Mouse (Mus musculus): ENCODE data around the gene Gm973.
A peak's percentile ranks its signal among the peaks of the same experiment; 100 is the strongest.

Gene Gm973

DNA sequence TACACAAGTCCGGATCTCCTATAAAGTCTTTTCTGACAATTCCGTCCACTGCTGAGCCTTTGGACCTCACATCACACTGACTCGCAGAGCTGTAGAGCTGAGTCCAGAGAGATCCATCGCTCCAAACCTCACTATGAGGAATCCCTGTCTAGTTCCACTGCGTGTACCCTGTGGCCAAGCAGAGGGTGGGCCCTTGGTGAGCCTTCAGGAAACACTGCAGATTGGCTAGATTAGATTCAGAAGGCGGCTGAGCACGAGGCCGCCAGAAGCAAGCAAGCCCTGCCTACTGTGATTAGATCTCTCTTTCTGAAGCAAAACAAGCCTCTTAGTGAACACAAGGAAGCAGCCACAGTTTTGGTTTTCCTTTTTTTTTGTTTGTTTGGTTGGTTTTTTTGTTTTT is 27.8 kb downstream of the Gm973 start:
- DNase-seq (ENCODE audit: low spot score): no peak

DNA sequence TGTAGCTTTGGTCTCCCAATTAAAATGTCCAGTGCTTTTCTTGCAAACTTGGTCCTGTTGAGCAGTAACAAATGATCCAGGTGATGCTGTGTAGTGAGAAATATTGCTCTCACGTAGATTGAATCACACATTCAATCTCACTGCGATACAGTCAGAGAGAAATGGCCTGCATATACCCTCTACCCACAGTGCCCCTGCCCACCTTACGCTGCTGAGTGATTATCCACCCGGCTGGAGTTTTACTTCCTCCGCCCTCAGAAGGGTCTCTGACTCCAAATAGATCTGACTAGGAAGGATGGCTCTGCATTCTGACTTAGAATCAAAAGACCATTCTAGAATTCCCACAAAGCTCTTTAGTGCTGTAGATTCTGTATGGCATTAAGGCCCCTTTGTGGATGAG is 32.4 kb downstream of the Gm973 start:
- DNase-seq (ENCODE audit: low spot score): no peak

DNA sequence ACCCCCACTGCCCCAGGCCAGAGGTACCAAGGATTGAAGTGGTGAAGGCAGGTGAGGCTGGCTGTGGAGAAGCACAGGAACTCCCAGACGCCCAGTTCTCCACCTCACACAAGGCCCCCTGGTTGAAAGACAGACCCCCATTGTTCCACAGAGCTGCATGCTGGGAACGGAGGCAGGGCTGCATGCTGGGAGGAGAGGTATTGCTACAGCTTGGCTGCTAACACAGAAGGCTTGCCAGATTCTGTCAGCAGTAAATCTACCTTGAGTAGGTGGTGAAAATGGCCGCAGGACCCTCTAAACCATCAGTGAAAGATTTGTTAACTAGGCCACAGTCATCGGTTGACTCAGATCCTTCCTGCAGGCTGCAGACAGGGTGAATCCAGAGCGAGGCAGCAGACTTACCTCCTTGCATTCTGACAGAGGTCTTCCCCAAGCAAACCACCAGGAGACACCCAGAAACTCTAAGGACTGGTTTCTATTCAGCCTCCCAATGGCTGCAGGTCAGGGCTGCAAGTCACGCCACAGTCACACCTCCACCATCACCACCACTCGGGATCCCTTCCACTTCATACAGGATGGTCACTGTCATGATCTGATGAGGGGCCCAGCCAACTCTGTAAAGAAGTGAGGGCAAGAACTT is 33.1 kb downstream of the Gm973 start:
- no peak for DNase-seq (ENCODE audit: low spot score)

DNA sequence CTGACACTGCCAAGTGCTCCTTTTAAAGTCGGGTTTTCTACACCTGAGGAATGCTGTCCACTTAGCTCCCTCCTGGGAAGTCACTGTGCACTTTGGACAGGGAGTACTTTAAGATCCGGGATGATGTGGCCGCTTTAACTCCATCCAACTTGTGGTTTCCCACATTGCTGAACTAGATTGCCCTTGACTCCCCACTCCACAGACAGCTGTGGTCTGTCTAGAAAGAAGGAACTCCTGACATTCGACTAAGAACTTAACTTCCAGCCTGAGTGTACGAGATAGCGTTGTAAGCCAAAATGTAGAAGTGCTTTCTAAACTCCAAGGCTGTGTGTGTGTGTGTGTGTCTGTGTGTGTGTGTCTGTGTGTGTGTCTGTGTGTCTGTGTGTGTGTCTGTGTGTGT is 34.2 kb downstream of the Gm973 start:
- no peak for DNase-seq (ENCODE audit: low spot score)

DNA sequence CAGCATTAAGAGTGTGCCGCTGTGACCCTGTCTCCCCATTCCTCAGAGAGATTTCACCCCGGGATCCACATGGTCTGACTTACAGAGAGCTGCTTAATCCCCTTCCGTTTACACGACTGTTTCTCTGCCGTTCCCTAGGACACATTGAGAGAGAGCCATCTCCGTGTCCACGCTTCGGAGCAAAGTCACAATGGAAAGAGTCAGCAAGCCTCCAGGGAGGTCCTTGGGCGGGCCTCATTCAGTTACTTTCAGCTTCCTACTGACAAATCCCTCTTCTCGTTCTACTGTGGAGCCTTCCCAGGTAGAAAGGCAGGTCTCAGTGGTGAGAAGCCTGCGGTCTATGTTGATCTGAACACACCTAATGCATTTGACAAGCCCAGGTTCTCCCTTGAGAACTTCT is 34.9 kb downstream of the Gm973 start:
- no peak for DNase-seq (ENCODE audit: low spot score)

DNA sequence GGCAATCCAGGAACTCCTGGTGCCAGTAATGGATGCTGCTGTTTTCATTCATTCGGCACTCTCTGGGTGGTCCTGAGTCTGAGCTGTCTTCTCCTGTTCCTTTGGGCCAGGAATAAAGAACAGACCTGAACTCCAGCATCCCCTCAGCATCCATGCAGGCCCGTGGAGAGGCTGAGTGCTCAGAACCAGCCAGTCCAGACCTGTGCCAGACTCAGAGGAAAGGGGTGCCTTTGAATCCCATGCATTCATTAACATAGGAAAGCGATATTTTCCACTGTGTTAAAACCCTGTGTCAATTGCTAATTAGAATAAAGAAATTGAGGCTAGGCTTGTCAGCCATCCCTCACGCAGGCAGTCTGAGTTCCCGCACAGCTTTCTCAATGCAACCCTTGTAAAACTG is 37.6 kb downstream of the Gm973 start:
- DNase-seq (ENCODE audit: low spot score): no peak

DNA sequence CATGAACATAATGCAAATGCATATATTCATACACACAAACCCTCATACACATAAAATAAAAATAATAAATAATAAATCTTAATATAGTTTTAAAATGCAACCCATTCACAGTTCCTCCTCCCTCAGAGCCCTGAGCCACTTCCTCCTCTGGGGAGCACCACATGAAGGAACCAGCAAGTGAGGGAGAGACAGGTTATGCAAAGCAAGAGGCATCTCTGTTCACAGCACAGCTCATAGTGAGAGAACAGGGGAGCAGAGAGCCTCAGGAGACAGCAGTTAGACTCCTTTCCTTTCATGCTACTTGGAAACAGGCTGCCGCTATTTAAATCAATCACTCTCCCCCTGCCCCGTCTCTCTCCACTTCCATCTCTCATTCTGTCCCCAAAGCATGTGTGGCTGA is 47.5 kb downstream of the Gm973 start:
- DNase-seq (ENCODE audit: low spot score): no peak

DNA sequence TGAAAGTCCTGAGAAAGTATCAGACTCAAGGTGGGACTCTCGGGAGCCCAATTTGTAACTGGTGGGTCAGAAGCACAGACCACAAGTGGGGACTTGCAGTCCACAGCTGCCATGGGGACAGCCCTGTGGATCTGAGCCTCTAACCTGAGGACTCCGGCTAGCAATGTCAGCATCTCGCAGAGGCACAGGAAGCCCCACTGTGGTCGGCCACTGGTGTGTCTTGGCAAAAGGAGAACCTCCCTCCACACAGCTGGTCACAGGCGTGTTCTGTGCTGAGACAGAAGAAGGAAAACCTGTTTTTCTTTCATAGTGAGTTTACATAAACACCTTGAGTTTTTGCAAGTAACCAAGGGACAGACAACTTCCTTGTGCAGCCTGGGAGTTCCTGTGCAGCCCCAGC is 49.7 kb downstream of the Gm973 start:
- no peak for DNase-seq (ENCODE audit: low spot score)

DNA sequence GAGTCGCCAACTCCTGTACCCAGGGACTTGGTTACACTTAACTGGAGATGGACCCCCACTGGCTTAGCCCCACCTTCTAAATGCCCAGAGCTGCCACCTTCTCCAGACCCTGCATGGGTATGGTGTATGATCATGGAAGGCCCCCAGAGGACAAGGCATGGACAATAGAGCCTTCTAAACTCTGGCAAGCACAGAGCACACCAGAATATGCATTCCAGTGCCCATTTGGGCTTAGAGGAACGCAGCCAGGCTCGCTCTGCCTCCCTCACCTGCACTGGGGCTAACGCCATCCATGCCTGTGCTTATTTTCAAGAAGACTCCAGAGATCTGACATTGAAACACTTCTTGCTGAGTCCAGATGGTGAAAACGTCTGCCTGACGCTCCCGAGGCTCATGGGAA is 50.2 kb downstream of the Gm973 start:
- no peak for DNase-seq (ENCODE audit: low spot score)

DNA sequence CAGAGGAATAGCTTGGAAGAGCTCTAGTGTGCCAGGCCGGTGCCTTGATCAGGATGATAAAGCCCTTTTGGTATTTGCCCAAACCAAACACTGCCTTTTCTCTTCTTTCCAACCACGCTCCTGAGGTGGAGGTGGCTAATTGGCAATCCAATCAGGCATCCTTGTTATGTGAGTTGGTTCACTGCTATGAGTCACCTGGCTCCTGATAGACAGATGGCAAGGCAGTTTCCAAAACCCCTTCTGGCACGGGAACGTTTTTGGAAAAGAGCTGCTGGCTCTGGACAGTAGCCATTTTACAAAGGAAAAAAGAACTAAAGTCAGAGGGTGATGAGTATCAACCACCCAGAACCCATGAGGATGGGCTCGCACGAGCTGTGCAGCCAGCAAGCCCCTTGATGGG is 50.9 kb downstream of the Gm973 start:
- no peak for DNase-seq (ENCODE audit: low spot score)

DNA sequence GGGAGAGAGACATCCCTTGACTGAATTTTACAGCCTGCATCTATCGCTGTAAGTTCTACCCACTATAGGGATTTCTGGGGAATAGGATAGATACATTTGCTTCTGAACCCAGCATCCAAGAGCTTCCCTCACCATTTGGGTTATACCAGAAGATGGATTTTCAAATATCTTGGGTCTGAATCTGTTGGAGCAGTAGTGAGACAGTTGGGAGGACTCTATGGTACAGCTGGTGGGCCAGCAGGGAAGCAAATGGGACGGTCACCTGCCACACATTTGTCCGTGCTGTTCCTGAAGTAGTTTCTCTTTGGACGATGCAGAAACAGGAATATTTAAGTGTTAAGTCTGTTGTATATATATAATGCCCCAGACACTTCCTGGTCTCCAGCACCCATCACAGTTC is 51.5 kb downstream of the Gm973 start:
- DNase-seq (ENCODE audit: low spot score): no peak

DNA sequence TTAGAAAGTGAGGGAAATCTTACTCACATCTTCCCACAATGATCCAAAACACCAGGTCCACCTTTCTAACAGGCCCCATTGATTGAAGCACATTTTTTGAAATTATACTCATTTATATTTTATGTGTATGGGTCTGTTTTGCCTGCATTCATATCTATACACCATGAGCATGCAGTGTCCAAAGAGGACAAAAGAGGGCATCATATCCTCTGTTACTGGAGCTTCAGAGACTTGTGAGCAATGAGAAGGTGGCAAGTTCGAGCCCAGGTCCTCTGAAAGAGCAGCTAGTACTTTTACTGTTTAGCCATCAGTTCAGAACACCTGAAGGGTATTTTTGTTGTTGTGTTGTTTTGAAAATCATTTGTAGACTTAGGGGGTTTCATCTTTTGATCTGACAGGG is 52.2 kb downstream of the Gm973 start:
- no peak for DNase-seq (ENCODE audit: low spot score)

DNA sequence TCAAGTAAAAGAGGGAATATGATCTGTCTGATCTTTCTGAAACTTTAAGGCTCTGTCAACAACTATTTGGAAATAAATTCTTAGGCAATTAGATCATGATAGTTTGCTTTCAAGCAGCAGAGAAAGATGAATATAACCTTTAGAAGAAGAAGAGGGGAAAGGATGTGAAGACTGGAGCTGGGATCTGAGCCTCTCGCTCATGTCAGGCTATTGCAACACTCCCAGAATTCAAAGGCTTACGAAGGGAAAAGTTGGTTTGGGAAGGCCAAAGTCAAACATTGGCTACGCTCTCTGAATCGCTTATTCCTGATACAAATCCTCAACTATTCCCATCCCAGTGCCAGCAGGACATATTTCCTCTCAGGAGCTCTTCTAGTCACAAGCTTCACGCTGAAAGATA is 53.2 kb downstream of the Gm973 start:
- DNase-seq (ENCODE audit: low spot score): no peak

DNA sequence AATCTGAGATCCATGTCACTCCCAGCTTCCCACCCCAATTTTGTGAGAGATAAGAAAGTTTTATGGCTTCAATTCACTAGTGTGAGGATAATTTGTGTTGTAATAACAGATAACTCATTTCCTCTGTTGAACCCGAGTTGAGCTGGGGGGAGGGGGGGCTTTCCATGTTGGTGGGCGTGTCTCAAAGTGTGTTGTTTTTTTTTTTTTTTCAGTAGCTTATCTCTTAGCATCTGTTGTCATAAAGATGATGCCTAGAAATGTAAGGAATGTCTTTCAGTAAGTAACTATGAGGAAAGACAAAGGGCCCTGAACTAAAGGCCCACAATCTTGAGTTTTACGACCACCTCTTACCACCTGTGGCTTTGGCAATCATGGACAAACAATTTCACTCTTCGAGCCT is 54.7 kb downstream of the Gm973 start:
- DNase-seq (ENCODE audit: low spot score): no peak

DNA sequence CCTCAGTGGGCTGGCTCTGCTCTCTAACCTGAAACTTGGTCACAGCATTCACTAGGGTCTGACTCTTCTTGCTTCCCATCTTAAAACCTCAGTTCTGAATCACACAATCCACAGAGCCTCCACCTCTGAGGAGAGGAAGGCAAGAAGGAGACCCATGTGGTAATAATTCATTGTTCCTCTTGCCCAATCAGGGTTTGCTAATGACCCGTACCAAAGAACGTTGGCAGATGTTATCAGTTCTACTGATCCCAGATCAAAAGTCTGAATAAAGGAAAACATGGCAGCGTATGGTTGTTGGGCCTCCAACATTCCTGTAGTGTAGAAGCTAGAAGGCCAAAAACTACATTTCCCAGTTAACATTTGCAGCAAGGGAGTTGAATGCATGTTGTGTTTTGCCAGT is 55.4 kb downstream of the Gm973 start:
- no peak for DNase-seq (ENCODE audit: low spot score)

DNA sequence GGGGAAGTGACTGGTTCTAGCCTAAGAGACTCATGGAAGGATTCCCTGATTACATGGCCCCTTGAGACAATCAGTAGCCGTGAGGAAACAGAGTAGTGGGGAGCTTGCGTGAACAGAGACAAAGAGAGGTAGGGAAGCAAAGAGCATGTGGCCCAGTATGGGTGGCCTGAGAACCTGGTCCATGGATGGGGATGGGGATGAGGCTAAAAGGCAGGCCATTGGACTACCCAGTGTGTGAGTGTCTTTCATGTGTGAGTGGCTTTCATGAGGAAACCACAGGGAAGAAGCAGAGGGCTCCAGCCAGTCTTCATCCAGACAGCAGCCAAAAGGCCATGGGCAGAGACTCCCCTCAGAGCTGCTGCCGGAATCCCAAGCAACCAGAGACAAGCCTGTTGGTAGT is 57.8 kb downstream of the Gm973 start:
- DNase-seq (ENCODE audit: low spot score): no peak

DNA sequence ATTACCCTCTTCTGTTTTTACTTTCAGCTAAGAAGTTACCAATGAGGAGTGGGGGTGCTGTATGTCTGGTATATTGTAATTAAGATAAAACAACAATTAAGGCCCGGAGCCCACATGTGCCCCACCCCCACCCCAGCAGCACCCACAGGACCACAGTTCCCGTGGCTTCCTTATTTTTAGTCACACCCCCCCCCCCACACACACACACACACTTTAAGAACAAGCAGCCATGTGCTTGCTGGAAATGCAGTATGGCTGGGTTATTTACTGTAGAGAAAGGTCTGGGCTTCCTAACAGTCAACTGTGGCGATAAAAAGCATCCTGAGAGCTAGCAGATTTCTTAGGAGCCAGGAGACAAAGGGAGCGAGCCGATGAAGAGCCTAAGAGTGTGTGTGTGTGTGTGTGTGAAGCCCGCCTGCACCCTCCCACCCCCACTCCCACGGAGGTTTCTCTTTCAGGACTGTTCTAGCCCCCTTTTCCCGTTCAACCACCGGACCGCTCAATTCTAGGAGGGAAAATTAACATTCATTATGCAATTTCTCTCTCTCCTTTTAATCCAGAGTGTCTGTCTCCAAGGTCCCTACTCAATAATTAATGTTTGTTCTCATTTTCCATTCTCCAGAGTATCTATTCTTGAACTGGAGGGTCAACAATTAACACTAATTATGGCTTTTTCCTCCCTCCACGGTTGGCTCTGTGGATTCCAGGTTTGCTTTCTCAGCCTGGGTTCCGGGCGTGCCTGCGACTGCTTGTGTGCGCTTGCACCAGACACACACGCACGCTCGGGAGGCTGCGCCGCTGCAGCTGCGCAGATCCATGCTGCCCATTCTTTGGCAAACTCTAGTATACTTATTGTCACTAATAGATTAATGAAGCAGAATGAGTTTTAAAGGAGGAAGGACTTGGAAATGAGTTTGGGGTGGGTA is 58.5 kb downstream of the Gm973 start:
- no peak for DNase-seq (ENCODE audit: low spot score)

DNA sequence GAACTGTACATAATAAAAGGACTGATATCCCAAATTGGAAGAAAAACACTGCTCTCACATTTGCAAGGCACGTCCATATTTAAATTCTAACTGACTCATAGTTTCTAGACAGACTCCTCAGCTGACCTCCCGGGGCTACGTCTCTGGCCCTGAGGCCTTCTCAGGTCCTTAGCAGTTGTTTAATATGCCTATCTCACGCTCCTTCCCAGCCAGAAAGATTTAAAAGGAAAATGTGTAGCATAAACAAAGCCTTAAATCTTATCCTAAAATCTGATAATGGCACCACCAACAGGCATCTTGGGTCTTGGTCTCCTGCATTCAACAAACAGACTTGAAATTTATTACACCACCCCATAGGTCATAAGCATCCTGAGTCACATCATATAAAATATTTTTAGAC is 62.7 kb downstream of the Gm973 start:
- no peak for DNase-seq (ENCODE audit: low spot score)

DNA sequence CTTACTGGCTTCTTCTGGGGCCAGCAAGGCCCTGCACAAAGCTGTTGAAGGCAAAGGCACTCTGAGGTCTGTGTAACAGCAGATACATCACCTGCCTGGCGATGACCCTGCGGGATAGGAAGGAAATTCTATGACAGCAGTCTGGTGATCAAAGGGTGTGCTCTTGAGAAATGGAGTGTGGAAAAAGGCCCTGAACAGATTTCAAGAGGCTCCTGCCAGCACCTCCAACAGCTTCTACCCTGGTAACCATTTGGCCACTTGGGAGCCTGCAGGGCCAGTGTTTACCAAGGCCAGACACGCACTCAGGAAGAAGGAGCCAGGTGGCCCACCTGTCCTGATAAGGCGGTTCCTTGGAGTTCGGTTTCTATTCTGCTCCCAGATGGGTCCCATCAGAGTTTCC is 63.3 kb downstream of the Gm973 start:
- DNase-seq (ENCODE audit: low spot score): no peak

DNA sequence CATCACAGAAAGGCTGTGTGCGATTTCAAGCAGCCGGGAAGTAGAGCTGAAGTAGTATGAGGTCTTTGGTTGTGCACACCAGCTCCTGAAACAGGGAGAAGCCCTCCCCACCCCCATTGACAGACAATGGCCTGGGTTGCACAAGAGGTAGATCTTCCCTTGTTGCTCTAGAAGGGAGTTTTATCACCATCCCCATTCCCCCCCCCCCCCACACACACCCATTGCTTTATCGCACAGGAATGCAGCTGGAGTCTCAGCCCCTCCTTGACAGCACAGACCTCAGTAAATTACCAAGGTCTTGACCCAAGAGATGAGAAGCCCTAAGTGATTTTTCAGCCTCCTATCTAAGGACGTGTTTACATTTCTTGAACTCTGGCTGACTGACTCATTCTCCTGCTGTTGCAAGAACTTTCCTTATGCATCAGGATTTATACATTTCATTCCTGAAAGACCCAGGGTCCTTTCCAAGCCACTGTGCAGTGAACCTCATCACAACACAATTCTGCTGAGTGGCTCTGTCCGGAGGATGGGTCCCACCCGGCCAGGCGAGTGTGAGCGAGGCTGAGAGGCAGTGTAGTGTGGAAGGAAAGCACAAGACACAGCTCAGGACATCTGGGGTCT is 64.2 kb downstream of the Gm973 start:
- DNase-seq (ENCODE audit: low spot score): no peak

DNA sequence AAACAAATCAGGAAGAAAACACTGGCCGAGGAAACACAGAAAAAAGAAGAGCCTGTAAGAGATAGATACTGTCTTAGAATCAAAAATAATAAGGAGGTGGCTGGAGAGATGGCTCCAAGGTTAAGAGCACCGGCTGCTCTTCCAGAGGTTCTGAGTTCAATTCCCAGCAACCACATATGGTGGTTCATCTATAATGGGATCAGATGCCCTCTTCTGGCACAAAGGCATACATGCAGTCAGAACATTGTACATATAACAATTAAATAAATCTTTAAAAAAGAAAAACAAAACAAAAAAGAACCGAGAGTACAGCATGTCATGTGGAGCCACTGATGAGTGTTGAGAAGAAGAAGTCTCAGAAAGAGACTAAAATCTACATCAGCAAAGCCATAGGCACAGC is 64.8 kb downstream of the Gm973 start:
- DNase-seq (ENCODE audit: low spot score): no peak

DNA sequence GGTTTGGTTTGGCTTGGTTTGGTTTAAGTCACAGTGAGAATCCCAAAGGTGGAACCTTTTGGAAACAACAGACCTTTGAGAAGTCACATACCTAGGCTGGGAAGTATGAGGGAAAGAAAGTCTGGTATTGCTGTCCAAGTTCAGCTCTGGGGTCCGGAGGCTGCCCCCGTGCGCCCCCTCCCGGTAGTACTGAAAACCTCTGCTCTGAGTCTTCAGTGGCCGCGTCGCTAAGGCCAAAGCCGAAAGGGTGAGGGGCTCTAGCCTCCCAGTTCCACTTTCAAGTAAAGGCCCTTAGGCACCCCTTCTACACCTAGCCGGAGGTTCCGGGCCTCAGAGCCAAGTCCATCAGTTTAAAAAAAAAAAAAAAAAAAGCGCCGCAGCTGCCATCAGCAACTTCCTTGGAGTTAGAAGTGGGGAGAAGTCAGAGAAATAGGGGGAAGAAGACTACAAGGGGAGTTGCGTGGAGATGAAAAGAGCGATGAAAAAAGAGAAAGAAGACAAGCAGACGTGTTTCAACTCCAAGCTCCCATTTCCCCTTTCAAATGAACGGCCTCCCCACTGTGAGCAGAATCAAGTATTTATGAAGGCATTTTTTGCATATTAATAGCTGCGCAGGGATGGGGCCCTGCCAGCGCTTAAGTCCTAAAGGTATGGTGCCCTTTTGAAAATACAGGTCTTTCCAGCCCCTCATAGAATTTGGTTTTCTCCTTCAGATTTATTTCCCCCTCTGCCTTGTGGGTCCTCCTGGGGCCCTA is 68.8 kb downstream of the Gm973 start:
- DNase-seq (ENCODE audit: low spot score): peak; percentile 30

DNA sequence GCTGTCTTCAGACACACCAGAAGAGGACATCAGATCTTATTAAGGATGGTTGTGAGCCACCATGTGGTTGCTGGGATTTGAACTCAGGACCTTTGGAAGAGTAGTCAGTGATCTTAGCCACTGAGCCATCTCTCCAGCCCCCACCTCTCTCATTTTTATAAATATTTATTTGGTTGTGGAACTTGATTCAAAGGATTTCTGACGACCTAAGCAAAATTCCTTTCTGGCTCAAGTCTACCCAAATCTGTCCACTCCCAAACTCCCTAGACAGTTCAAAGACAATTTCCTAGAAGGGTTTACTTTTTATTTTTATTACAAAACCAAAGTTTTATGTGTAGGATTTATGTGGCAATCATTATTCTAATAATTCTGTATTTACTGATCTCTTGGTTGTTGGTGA is 73.2 kb downstream of the Gm973 start:
- DNase-seq (ENCODE audit: low spot score): no peak

Measured in ovary, adult 18-20 months (tissue).